Mouse (Mus musculus) neural tube, embryonic 15.5 days (tissue): ENCODE results near the gene Pgd. TPM values are rescaled to one million over a fixed set of nuclear protein-coding genes. Genes with fewer than 3 reads are reported as not detected.

Experiments used
- polyA plus RNA-seq: library from polyadenylated mRNA; unstranded; fragments of >200 nt; fragmentation: Nextera tagmentation; extraction: Ambion mirVana; gene quantifications from 2 replicates; pipeline ENCODE4 v1.2.1, GENCODE M21; 2015

Pgd gene
- polyA plus RNA-seq, 1 experiment from 2014 or later: 107 TPM

Other genes with a start within 250 kb of the Pgd start
- 60.0 and 61.2 TPM in 2 replicates for gene Pex14, start 66.9 kb downstream of the Pgd start, polyA plus RNA-seq
- 28.1 and 32.7 TPM in 2 replicates for gene Dffa, start 62.6 kb downstream of the Pgd start, polyA plus RNA-seq
- gene Cort, start 40.0 kb downstream of the Pgd start, polyA plus RNA-seq: not detected in 2 replicates
- gene Cenps, start 29.1 kb downstream of the Pgd start, polyA plus RNA-seq: 17.3 and 18.6 TPM in 2 replicates
- gene Kif1b, start 140.9 kb upstream of the Pgd start, polyA plus RNA-seq: 102 and 121 TPM in 2 replicates